Mouse (Mus musculus): ENCODE results near the gene Ppig. TPM values are rescaled to one million over a fixed set of nuclear protein-coding genes. Genes with fewer than 3 reads are reported as not detected.
A peak's percentile ranks its signal among the peaks of the same experiment; 100 is the strongest.

Ppig gene
- polyA plus RNA-seq, 1 experiment: 179 TPM

DNA sequence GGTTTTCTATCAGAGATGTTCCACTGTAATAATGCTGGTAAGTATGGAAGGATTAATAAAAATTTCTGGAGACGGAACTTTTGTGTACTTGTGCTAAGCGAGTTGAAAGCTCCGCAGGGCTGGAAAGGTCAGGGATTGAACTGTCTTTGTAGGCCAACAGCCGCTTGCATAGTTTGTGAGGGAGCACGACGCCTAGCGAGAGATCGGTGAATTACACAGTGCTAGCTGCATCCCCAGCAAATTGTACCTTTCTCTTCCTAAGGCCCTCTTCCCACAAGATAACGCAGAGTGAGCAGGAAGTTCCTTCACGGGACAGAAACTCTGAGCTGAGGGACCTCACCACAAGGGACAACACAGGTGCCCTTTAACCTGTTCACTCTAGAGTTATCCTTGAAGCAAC, 67.9 kb downstream of the Ppig start:
- no peak overlapping the region for H3K27ac ChIP-seq (ENCODE audit: insufficient read depth, low read length)
- no peaks in the 10 kb centered on the region for H3K27me3 ChIP-seq (ENCODE audit: control insufficient read depth, insufficient read depth, low read length, poor library complexity, severe bottlenecking)
- H3K9ac ChIP-seq (ENCODE audit: low read depth, poor library complexity, severe bottlenecking): no peak overlapping the region
- peaks cover 2% of the 10 kb centered on the region for H3K4me1 ChIP-seq (ENCODE audit: control insufficient read depth, insufficient read depth, low read length)
- no peak overlapping the region for H3K4me3 ChIP-seq (ENCODE audit: low read depth, low read length)
- H3K9me3 ChIP-seq (replicated peaks; ENCODE audit: control insufficient read depth, insufficient read depth, low read length, poor library complexity, severe bottlenecking): no peaks in the 10 kb centered on the region
- no peak for TF ChIP-seq EP300 (IDR thresholded peaks at IDR 0.05; ENCODE audit: insufficient read depth, low read depth, low read length)
- TF ChIP-seq POLR2A (IDR thresholded peaks at IDR 0.05; ENCODE audit: insufficient read depth, low read length): no peak
- TF ChIP-seq CTCF (IDR thresholded peaks at IDR 0.05; ENCODE audit: low read depth, low read length): peak; percentile 89
- no peaks in the 10 kb centered on the region; the same call in 1 of the 2 replicates for H3K36me3 ChIP-seq (ENCODE audit: control insufficient read depth, insufficient read depth, low read length, poor library complexity, severe bottlenecking)

DNA sequence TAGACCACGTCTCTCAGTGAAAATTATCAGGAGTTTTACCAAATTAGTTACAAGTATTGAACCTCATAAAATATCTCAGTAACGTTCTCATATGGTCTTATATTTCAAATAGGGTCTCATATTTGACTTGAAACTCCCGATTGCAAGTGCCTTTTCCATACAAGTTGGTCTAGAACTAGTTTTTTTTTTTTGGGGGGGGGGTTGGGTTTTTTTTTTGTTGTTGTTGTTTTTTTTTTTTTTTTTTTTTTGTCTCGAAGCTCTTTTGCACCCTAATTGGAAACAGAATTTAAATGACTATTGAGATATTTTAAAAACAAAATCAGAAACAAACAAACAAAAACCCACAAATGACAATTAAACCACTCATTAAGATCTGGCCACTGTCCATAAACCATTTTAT, 68.4 kb downstream of the Ppig start:
- Histone ChIP-seq H3K4me3 (ENCODE audit: low read depth, low read length) (no peak overlapping the region), H3K9me3 (replicated peaks; ENCODE audit: control insufficient read depth, insufficient read depth, low read length, poor library complexity, severe bottlenecking) (no peaks in the 10 kb centered on the region), H3K4me1 (ENCODE audit: control insufficient read depth, insufficient read depth, low read length) (peaks cover 2% of the 10 kb centered on the region), H3K36me3 (ENCODE audit: control insufficient read depth, insufficient read depth, low read length, poor library complexity, severe bottlenecking) (no peaks in the 10 kb centered on the region; the same call in 1 of the 2 replicates), H3K9ac (ENCODE audit: low read depth, poor library complexity, severe bottlenecking) (no peak overlapping the region), H3K27me3 (ENCODE audit: control insufficient read depth, insufficient read depth, low read length, poor library complexity, severe bottlenecking) (no peaks in the 10 kb centered on the region), H3K27ac (ENCODE audit: insufficient read depth, low read length) (no peak overlapping the region)
- no peak for TF ChIP-seq EP300 (IDR thresholded peaks at IDR 0.05; ENCODE audit: insufficient read depth, low read depth, low read length)
- no peak for TF ChIP-seq CTCF (IDR thresholded peaks at IDR 0.05; ENCODE audit: low read depth, low read length)
- TF ChIP-seq POLR2A (IDR thresholded peaks at IDR 0.05; ENCODE audit: insufficient read depth, low read length): no peak

DNA sequence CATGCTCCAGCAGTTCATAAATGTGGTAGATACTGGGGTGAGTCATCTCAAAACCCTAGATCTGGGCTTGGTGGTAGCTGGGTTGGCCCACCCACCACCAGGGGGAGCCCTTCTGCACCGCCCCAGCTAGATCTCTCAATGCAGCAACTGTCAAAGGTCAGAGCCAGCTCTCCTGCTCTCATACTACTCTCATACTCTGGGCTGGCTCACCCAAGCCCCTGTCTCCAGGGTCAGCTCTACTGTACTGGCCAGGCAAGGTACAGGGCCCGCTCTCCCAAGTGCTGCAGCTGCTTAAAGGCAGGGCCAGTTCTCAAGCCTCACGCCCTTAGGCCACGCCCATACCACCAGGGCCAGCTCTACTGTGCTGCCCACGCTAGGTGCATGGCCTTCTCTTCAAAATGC, 80.6 kb downstream of the Ppig start:
- no peaks in the 10 kb centered on the region for H3K4me1 ChIP-seq (ENCODE audit: control insufficient read depth, insufficient read depth, low read length)
- H3K27me3 ChIP-seq (ENCODE audit: control insufficient read depth, insufficient read depth, low read length, poor library complexity, severe bottlenecking): no peaks in the 10 kb centered on the region
- H3K4me3 ChIP-seq (ENCODE audit: low read depth, low read length): no peak overlapping the region; the same call in 1 of the 2 replicates
- H3K9me3 ChIP-seq (replicated peaks; ENCODE audit: control insufficient read depth, insufficient read depth, low read length, poor library complexity, severe bottlenecking): peaks cover 3% of the 10 kb centered on the region; the same call in 1 of the 2 replicates
- no peaks in the 10 kb centered on the region for H3K36me3 ChIP-seq (ENCODE audit: control insufficient read depth, insufficient read depth, low read length, poor library complexity, severe bottlenecking)
- TF ChIP-seq CTCF (IDR thresholded peaks at IDR 0.05; ENCODE audit: low read depth, low read length) (peak; percentile 90), EP300 (IDR thresholded peaks at IDR 0.05; ENCODE audit: insufficient read depth, low read depth, low read length) (no peak)
- no peak overlapping the region for H3K27ac ChIP-seq (ENCODE audit: insufficient read depth, low read length)
- H3K9ac ChIP-seq (ENCODE audit: low read depth, poor library complexity, severe bottlenecking): no peak overlapping the region

Other genes starting within 250 kb of the Ppig start
- gene Lrp2, start 136.5 kb upstream of the Ppig start, polyA plus RNA-seq (2011; ENCODE audit: insufficient read depth, insufficient read length, low read depth, missing spikeins): 92.6 and 92.9 TPM in 2 replicates
- gene Bbs5, start 75.4 kb upstream of the Ppig start, polyA plus RNA-seq (2011; ENCODE audit: insufficient read depth, insufficient read length, low read depth, missing spikeins): 15.9 and 17.7 TPM in 2 replicates
- gene Klhl41, start 52.4 kb upstream of the Ppig start, polyA plus RNA-seq (2011; ENCODE audit: insufficient read depth, insufficient read length, low read depth, missing spikeins): not detected in 2 replicates
- 23.1 and 27.9 TPM in 2 replicates for gene Fastkd1, start 9.0 kb upstream of the Ppig start, polyA plus RNA-seq (2011; ENCODE audit: insufficient read depth, insufficient read length, low read depth, missing spikeins)
- 3.7 and 6.1 TPM in 2 replicates for gene Ccdc173, start 67.0 kb downstream of the Ppig start, polyA plus RNA-seq (2011; ENCODE audit: insufficient read depth, insufficient read length, low read depth, missing spikeins)
- 10.2 and 11.2 TPM in 2 replicates for gene Phospho2, start 67.1 kb downstream of the Ppig start, polyA plus RNA-seq (2011; ENCODE audit: insufficient read depth, insufficient read length, low read depth, missing spikeins)
- 5.4 and 7.0 TPM in 2 replicates for gene Klhl23, start 99.4 kb downstream of the Ppig start, polyA plus RNA-seq (2011; ENCODE audit: insufficient read depth, insufficient read length, low read depth, missing spikeins)
- 393 and 460 TPM in 2 replicates for gene Ssb, start 139.0 kb downstream of the Ppig start, polyA plus RNA-seq (2011; ENCODE audit: insufficient read depth, insufficient read length, low read depth, missing spikeins)
- gene Mettl5, start 163.1 kb downstream of the Ppig start, polyA plus RNA-seq (2011; ENCODE audit: insufficient read depth, insufficient read length, low read depth, missing spikeins): 53.2 and 54.5 TPM in 2 replicates
- 59.0 and 65.6 TPM in 2 replicates for gene Ubr3, start 174.7 kb downstream of the Ppig start, polyA plus RNA-seq (2011; ENCODE audit: insufficient read depth, insufficient read length, low read depth, missing spikeins)

Measured in ES-Bruce4 (cell line).